Mouse (Mus musculus) megakaryocyte progenitor cell, adult 5-6 weeks (primary cell): ENCODE data around the gene Usp49. TPM values are rescaled to one million over a fixed set of nuclear protein-coding genes. Genes with fewer than 3 reads are reported as not detected.
"Not testable (repeated sequence)": the region's sequence is repeated elsewhere in the genome, so short reads cannot be mapped to it uniquely, and the experiment has no call there.

Experiments
- ATAC-seq: replicated peaks from 2 replicates; pipeline ENCODE4 v1.8.0; 2016; ENCODE audit warnings: mild to moderate bottlenecking, moderate TSS enrichment, inconsistent platforms; ENCODE audit not compliant: poor library complexity
- total RNA-seq, 2 experiments: library from RNA; stranded (forward) in 1 of 2; stranded (reverse) in 1 of 2; fragments of 157-497, 149-512 nt in 1 of 2; fragments of 200-1000 nt in 1 of 2; gene quantifications; 2 replicates each; pipeline versions ENCODE4 v1.2.3 to v1.2.4; 2015 to 2017

Gene Usp49
- total RNA-seq, 2 experiments from 2014 or later, result 4.5 to 4.8 TPM

DNA sequence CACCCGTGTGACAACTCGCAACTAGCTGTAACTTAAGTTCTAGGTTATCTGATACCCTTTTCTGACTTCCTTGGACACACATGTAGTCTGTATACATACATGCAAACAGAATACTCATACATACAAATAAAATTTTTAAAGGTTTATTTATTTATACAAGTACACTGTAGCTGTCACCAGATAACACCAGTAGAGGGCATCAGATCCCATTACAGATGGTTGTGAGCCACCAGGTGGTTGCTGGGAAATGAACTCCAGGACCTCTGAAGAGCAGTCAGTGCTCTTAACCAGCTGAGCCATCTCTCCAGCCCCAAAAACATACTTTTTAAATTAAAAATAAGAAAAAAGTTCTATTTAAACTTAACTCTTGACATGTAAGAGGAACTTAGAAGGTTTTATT lies 12.5 kb downstream of the Usp49 start:
- ATAC-seq, result no peak

GRCm38 (mm10) chr17:47646683-47647082 lies 16.2 kb downstream of the Usp49 start:
- peak; percentile 100 for ATAC-seq

DNA sequence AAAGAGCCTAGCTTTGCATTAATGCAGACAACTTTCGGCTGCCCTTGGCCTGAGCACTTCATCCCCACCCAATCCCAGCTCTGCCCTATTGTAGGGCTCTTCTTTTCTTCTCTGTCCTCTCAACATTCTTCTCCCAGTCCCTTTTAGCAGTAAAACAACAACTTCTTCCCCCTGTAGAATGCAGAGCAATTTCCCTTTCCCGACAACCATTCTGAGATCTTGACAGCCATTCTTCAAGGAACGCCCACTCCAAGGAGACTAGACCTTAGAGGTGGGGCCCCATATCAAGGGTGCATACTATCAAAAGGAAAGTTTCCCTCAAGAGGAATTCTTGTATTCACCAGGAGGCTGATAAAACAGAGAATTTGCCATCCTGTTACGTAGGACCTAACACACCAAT lies 18.5 kb downstream of the Usp49 start:
- no peak for ATAC-seq

- no peak for ATAC-seq
Measured at GRCm38 (mm10) chr17:47651953-47652352, 21.5 kb downstream of the Usp49 start.

DNA sequence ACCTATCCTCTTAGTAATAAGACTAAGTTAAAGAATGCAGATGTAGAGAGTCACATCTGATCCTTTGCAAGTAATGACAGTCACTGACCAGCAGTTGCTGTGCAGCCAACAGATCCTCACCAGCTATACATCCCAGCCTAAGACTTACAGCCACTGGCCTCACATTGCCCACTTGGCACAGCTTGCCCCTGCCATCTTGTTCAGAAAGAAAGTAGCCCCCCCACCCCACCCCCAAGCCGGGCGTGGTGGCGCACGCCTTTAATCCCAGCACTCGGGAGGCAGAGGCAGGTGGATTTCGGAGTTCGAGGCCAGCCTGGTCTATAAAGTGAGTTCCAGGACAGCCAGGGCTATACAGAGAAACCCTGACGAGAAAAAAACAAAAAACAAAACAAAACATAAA lies 23.9 kb downstream of the Usp49 start:
- not testable (repeated sequence) for ATAC-seq

GRCm38 (mm10) chr17:47655697-47656096 lies 25.2 kb downstream of the Usp49 start:
- no peak for ATAC-seq

- ATAC-seq, result no peak
Measured at GRCm38 (mm10) chr17:47657901-47658300, 27.4 kb downstream of the Usp49 start.

DNA sequence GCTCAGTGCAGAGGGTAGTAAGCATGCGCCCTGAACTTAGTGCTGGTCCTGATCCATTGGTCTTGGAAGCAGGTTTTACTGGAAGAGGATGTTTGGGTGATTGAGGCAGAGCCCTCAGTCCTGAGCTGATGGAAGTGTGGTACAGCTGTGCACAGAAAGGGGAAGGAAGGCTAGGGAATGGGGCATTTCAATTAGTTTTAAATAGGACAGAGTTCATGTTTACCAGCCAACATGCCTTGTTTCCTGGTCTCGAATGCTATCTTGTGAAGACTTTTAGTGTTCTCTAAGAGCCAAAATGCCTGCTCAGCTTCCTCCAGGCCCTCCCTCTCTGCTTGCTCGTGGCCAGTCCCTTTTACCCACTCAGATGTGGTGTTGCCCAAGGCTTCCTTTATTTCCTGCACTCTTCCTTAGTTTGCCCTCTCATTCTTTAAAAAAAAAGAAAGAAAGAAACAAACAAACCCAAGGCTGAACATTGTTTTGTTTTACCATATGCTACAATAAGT lies 28.3 kb downstream of the Usp49 start:
- no peak for ATAC-seq

DNA sequence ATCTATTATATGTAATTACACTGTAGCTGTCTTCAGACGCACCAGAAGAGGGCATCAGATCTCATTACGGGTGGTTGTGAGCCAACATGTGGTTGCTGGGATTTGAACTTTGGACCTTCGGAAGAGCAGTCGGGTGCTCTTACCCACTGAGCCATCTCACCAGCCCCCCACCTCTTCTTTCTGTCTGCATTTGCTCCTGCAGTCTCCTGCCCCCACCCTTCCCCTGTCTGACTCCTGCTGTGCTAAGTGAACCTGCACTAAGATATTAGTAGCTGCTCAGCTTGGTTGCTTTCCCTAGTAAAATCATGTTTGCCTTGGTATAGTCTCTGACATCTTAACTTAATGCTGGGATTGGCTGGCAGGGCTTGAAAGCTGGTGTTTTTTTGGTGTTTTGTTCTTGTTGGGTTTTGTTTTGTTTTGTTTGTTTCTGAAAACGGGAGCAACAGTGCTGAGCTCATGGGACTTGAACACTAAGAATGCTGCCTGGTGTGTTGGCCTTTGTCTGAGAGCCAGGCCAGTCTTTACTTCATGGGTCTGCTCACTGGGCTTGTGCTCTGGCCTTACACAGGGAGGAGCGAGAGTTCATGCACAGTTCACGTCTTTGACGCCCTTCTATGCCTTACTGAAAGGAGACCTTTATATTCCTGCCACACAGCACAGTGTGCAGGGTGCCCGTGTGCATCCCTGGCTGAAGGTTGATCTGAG lies 32.7 kb downstream of the Usp49 start:
- no peak for ATAC-seq

- no peak for ATAC-seq
Measured at GRCm38 (mm10) chr17:47664474-47664873, 34.0 kb downstream of the Usp49 start.

DNA sequence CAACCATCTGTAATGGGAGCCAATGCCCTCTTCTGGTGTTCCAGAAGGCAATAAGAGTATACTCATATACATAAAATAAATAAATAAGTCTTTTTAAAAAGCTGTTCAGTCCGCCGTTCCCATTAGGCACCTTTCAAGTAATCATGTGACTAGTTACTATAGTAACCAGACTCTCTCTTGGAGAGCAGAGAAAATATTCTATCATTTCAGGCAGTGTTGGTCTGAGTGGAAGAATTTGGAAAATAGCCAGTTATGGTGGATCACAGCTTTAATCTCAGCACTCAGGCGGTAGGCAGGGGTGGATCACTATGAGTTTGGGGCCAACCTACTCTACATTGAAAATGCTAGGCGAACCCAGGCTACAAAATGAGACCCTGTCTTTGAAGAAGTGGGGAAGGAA lies 38.7 kb downstream of the Usp49 start:
- no peak for ATAC-seq

GRCm38 (mm10) chr17:47671988-47672310 lies 41.5 kb downstream of the Usp49 start:
- ATAC-seq, result no peak

DNA sequence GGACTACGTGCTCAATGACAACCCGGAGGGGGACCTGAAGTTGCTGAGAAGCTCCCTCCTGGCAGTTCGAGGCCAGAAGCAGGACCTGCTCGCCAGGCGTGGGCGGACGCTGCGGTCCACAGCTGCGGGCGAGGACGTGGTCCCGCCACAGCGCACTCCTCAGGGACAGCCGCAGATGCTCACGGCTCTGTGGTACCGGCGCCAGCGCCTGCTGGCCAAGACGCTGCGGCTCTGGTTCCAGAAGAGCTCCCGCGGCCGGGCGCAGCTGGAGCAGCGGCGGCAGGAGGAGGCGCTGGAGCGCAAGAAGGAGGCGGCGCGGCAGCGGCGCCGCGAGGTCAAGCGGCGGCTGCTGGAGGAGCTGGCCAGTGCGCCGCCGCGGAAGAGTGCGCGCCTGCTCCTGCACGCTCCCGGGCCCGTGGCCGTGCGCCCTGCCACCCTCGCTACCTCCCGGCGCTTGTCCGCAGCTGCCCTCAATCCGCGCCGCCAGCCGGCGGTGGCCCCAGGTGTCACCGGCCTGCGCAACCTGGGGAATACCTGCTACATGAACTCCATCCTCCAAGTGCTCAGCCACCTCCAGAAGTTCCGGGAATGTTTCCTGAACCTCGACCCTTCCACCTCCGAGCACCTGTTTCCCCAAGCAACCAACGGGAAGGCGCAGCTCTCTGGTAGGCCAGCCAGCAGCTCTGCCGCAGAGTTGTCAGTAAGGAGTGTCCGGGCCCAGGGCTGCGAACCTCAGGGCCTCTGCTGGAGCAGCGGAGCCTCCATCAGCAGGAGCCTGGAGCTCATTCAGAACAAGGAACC lies 42.0 kb downstream of the Usp49 start:
- peak; percentile 62 for ATAC-seq

DNA sequence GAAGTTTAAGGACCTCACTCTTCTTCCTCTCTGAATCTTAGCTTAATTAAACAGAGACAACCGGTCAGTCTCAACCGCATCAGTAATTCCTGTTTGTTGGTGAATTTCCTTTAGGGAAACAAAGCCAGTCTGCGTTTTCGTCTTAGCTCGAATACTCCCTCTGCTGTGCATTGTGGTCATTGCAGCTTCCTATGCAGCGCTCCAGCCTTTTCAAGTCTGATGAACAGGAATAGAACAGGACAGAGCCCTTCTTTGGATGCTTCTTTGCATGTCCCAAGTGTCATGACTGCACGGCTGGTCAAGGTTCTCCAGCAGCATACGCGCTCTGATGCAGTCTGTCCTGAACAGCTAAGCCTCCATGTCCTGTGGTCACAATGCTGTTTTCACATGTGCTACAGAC lies 46.1 kb downstream of the Usp49 start:
- peak; percentile 81 for ATAC-seq

- no peak for ATAC-seq
Measured at GRCm38 (mm10) chr17:47678238-47678637, 47.7 kb downstream of the Usp49 start.

GRCm38 (mm10) chr17:47678702-47679101 lies 48.2 kb downstream of the Usp49 start:
- no peak for ATAC-seq

DNA sequence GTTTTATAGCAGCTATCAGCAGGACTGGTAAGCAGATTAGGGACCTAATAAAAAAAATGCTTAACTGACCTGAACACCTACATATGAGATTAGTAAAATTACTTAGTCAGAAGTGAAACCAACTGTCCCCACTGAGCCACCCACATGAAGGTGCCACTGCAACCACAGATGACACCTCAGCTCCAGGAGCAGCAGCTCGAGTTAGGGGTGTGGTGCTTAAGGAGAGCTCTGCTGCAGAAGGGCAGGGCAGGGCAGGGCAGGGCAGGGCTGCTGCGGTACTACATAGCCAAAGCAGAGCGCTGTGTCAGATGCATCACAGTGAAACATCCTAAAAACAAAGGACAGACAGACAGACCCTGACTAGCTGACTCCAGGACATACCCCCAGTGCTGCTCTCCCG lies 52.3 kb downstream of the Usp49 start:
- peak; percentile 47; the same call in 1 of the 2 replicates for ATAC-seq

GRCm38 (mm10) chr17:47687409-47688343 lies 57.2 kb downstream of the Usp49 start:
- ATAC-seq, result peak; percentile 90

- ATAC-seq, result no peak
Measured at GRCm38 (mm10) chr17:47688344-47688607, 57.8 kb downstream of the Usp49 start, which contains the start of gene Tomm6. Gene Tomm6 (minus strand): TSS chr17:47688386.

GRCm38 (mm10) chr17:47688608-47689575 lies 58.4 kb downstream of the Usp49 start, which contains the start of gene Frs3:
Gene Frs3 (plus strand): TSS chr17:47689030.
- ATAC-seq, result peak; percentile 39
